Mouse (Mus musculus): ENCODE results near the gene Mbtd1.

Gene Mbtd1

GRCm38 (mm10) chr11:93987625-93988327 lies 102.1 kb downstream of the Mbtd1 start:
- DNase-seq = no peak

GRCm38 (mm10) chr11:93988328-93989062 lies 102.8 kb downstream of the Mbtd1 start:
- DNase-seq = no peak

GRCm38 (mm10) chr11:93994531-93994930 lies 108.9 kb downstream of the Mbtd1 start:
- DNase-seq = no peak

GRCm38 (mm10) chr11:93995111-93995719 lies 109.6 kb downstream of the Mbtd1 start:
- DNase-seq = peak; percentile 73

GRCm38 (mm10) chr11:93995720-93996305 lies 110.2 kb downstream of the Mbtd1 start, which contains the start of gene Spag9:
TSS of gene Spag9 (plus strand) at chr11:93996091.
- peak; percentile 93 for DNase-seq
